Mouse (Mus musculus): Measurements from ENCODE around the gene Cul4a.

DNA sequence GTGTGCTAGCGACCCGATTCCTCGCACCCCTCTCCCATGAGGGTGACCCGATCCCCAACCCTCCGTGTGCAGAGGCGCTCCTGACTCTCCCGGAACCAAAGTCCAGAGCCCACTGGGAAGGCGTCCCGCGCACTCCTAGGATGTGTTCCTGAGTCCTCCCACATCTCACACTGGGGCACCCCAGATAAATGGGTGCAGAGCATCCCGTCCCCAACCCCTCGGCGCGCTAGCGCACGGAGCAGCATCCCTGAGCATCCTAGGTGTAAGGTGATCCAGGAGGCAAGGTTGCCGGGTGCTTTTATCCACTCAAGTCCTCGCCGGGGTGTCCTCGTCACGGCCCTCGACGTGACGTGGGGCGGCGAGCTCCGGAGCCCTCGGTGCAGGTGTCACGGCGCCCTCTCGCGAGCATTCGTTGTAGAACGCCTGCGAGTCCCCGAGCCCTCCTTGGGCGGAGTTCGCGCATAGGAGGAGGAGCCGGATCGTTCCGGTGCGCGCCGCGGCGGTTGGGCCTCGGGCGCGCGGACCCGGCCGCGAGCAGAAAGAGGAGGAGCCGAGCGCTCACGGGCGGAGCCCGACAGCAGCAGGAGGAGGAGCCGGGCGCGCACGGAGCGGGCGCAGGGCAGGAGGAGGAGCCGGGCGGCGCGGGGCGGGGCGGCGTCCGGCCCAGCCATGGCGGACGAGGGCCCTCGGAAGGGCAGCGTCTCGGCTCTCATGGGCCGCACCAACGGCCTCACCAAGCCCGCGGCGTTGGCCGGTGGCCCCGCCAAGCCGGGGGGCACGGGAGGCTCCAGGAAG, at the start of gene Cul4a, which contains the start of gene Pcid2:
- TF ChIP-seq TAL1 (IDR thresholded peaks at IDR 0.05; ENCODE audit: low read length) (no peak), GATA1 (IDR thresholded peaks at IDR 0.05; ENCODE audit: low read length) (no peak)

All from erythroblast, embryonic 14.5 days (primary cell).